Mouse (Mus musculus): ENCODE measurements around the gene Aox1. TPM values are rescaled to one million over a fixed set of nuclear protein-coding genes. Genes with fewer than 3 reads are reported as not detected.

The Aox1 gene
- polyA plus RNA-seq, 1 experiment from 2014 or later: 0.22 TPM

DNA sequence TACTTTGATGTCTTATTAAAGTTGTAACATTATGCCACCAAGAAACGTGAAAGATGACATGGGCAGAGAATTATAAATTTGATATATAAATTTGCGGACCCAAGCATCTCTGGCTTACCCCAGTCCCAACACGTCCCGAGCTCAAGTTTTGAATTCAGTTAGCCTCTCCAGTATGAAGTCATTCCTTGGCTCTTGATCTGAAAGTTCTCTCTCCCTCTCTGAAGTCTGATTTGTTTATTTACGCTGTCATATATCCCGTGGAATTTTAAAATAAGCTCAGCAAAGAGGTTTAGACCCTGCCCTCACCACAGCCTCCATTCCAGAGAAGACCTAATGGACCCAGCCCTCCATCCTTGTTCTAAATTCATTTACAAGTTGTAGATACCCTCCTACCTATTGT is 39.5 kb downstream of the Aox1 start:
- no peak overlapping the region for H3K4me2 ChIP-seq
- ATAC-seq (ENCODE audit: low FRiP score): no peak
- H3K27ac ChIP-seq (replicated peaks): no peak overlapping the region
- no peak overlapping the region for H3K4me3 ChIP-seq (replicated peaks)
- no peaks in the 10 kb centered on the region for H3K9me3 ChIP-seq (replicated peaks)
- 91% methylated on average over 6 of the region's 6 CpGs for WGBS
- H3K27me3 ChIP-seq (replicated peaks): no peaks in the 10 kb centered on the region
- H3K9ac ChIP-seq (replicated peaks): no peak overlapping the region
- no peaks in the 10 kb centered on the region for H3K36me3 ChIP-seq
- no peaks in the 10 kb centered on the region for H3K4me1 ChIP-seq

DNA sequence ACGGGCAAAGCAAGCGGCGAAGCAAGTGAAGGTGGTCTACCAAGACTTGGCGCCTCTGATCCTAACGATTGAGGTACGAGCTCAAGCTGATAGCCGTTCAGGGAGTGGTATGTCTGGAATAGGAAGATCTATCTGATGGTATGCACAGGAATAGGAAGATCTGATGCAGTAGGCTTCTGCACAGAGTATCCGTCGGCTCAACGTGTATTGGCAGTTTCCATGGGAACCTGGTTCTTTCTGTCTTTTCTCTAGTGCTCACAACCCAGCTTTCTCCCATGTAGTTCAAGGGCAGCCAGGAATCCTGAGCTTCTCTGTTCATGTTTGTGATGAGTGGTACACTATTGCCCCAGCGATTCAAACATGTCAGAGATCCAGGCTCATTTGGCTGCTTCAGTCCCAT is 40.4 kb downstream of the Aox1 start:
- no peak for ATAC-seq (ENCODE audit: low FRiP score)
- Histone ChIP-seq H3K27ac (replicated peaks) (no peak overlapping the region), H3K9ac (replicated peaks) (no peak overlapping the region), H3K27me3 (replicated peaks) (no peaks in the 10 kb centered on the region), H3K4me2 (no peak overlapping the region), H3K4me1 (no peaks in the 10 kb centered on the region), H3K36me3 (no peaks in the 10 kb centered on the region), H3K4me3 (replicated peaks) (no peak overlapping the region), H3K9me3 (replicated peaks) (no peaks in the 10 kb centered on the region)
- WGBS: 96% methylated on average over 11 of the region's 11 CpGs

DNA sequence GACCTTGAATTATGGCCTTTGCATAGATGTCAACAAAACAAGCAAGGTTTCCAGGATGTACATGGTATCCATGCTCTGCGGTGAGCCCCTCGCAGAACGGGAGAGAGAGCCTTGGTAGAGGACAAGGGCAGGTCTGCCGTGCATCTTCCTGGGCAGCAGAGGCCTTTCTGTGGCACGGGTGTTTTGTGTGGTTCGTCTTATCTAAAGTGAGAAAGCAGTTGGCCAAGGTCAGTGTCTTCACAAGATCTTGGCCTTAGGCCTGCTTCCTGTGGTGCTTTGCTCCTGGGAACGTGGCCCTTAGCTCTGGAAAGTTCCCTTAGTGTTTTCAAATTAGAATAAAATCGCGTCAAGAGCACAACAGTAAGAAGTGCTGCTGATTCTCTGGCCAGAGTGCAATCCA is 41.3 kb downstream of the Aox1 start:
- H3K9ac ChIP-seq (replicated peaks): no peak overlapping the region
- no peaks in the 10 kb centered on the region for H3K27me3 ChIP-seq (replicated peaks)
- ATAC-seq (ENCODE audit: low FRiP score): no peak
- no peaks in the 10 kb centered on the region for H3K36me3 ChIP-seq
- H3K4me1 ChIP-seq: no peaks in the 10 kb centered on the region
- no peak overlapping the region for H3K4me2 ChIP-seq
- H3K4me3 ChIP-seq (replicated peaks): no peak overlapping the region
- no peaks in the 10 kb centered on the region for H3K9me3 ChIP-seq (replicated peaks)
- H3K27ac ChIP-seq (replicated peaks): no peak overlapping the region
- WGBS: 88% methylated on average over 9 of the region's 9 CpGs

DNA sequence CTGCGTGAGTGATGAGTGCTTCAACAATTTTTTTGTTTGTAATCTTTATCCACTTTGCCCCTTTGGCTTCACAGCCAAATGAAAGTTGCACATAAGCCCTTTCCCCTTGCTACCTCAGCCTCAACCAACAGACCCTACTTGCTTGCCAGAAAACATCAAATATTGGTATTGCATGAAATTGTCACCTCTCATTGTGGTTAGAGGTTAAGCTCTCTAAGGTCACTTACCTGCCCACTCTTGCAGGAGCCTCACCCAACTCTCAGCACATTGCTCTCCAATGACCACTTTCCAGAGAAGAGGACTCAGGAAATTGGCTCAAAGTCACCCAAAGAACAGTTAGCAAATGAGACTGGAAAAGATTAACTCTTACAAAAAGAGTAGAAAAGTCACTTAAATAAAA is 41.8 kb downstream of the Aox1 start:
- Histone ChIP-seq H3K9me3 (replicated peaks) (no peaks in the 10 kb centered on the region), H3K4me1 (no peaks in the 10 kb centered on the region)
- 91% methylated on average over 1 of the region's 1 CpGs for WGBS

DNA sequence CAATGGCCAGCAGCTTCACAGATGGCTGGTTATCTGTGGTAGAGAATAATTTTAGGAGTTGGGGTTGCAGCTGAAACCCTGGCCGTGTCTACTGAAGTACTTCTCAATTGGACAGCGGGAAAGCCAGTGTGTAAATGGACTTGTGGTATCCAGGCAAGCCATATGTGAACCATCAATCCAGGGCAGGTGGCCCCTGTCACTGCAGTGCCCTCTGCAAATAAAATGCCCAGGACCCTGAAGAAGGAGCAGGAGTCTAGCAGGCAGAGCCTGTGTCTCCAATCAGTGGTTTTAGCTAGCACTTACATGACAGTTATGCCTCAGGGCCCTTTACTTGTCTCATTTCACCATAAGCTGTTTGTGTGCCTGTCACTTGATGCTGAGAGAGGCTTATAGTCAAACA is 42.7 kb downstream of the Aox1 start:
- no peak overlapping the region for H3K4me2 ChIP-seq
- no peak overlapping the region for H3K4me3 ChIP-seq (replicated peaks)
- no peak overlapping the region for H3K27ac ChIP-seq (replicated peaks)
- no peaks in the 10 kb centered on the region for H3K27me3 ChIP-seq (replicated peaks)
- no peaks in the 10 kb centered on the region for H3K36me3 ChIP-seq
- no peaks in the 10 kb centered on the region for H3K4me1 ChIP-seq
- ATAC-seq (ENCODE audit: low FRiP score): no peak
- H3K9me3 ChIP-seq (replicated peaks): no peaks in the 10 kb centered on the region
- 63% methylated on average over 2 of the region's 2 CpGs for WGBS
- H3K9ac ChIP-seq (replicated peaks): no peak overlapping the region

More for the DNA sequence above, 41.8 kb downstream of the Aox1 start:
- H3K4me2 ChIP-seq: no peak overlapping the region
- no peaks in the 10 kb centered on the region for H3K36me3 ChIP-seq
- H3K27me3 ChIP-seq (replicated peaks): no peaks in the 10 kb centered on the region
- ATAC-seq (ENCODE audit: low FRiP score): no peak
- H3K27ac ChIP-seq (replicated peaks): no peak overlapping the region
- H3K9ac ChIP-seq (replicated peaks): no peak overlapping the region
- H3K4me3 ChIP-seq (replicated peaks): no peak overlapping the region

DNA sequence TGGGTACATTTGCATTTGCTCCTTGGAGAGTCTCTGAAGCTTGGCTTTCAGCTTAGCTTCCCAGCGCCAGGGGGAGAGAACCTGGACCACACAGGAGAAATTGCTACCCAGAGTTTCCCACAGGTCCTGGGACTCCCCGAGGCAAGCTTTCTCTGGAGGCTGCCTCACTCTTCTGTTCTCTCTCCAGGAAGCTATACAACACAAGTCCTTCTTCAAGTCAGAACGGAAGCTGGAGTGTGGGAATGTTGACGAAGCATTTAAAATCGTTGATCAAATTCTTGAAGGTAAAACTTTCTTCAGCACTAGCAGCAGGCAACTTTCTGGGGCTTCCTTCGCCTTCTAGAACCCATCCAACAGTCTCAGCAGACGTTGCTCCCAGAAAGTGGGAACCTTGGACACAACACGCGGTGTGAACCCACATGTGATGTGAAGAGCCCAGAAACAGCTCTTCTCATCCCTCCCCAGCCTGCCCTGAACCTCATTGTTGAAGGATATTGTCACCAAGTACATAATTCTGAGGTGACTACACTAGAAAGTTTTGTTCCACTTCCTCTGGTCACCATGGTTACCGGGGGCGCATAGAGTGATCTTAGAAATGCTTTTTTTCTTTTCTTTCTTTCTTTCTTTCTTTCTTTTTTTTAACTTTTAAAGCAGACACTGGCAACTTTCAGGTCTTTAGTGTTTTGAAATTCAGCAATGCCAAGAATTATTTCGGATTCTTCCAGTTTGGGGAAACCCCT is 43.4 kb downstream of the Aox1 start:
- ATAC-seq (ENCODE audit: low FRiP score): no peak
- WGBS: 78% methylated on average over 12 of the region's 12 CpGs

DNA sequence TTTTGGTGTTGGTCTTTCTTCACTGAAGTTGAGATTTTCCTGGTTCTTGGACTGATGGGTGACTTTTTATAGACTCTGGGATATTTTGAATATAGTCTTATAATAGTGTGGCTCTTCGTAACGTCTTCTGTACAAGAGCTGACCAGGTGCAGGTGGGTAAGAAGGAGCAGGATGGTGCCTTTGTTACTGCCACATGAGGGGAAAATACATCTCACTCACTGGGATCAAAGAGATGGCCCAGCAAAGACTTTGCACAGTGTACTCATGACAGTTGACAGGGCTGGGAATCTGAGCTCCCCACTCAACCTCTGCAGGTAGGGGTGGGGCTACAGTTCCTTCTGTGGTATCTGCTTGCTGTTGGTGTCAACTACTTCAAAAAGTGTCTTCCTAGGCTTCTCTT is 44.5 kb downstream of the Aox1 start:
- H3K9me3 ChIP-seq (replicated peaks): no peaks in the 10 kb centered on the region
- 91% methylated on average over 2 of the region's 2 CpGs for WGBS
- H3K36me3 ChIP-seq: no peaks in the 10 kb centered on the region
- H3K9ac ChIP-seq (replicated peaks): no peak overlapping the region
- H3K27me3 ChIP-seq (replicated peaks): no peaks in the 10 kb centered on the region
- no peak overlapping the region for H3K4me2 ChIP-seq
- no peak for ATAC-seq (ENCODE audit: low FRiP score)
- H3K27ac ChIP-seq (replicated peaks): no peak overlapping the region
- H3K4me1 ChIP-seq: no peaks in the 10 kb centered on the region
- H3K4me3 ChIP-seq (replicated peaks): no peak overlapping the region

More for the DNA sequence above, 43.4 kb downstream of the Aox1 start:
- Histone ChIP-seq H3K27ac (replicated peaks) (no peak overlapping the region), H3K4me3 (replicated peaks) (no peak overlapping the region), H3K4me2 (no peak overlapping the region), H3K36me3 (no peaks in the 10 kb centered on the region), H3K9me3 (replicated peaks) (no peaks in the 10 kb centered on the region), H3K27me3 (replicated peaks) (no peaks in the 10 kb centered on the region), H3K9ac (replicated peaks) (no peak overlapping the region), H3K4me1 (no peaks in the 10 kb centered on the region)

DNA sequence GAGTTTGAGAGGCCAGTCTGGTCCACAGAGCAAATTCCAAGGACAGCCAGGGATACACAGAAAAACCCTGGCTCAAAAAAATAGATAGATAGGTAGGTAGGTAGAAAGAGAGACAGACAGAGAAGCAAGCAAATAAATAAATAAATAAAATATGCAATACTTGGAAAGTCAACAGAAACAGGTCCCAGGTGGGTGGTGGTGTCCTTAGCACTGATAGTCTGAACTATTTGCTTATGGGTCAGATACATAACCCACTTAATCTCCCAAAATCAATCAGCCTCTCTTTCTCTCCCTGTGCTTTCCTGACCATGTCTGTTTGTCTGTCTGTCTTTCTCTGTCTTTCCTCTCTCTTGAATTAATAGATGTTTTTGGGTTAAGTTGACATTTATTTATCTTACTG is 48.2 kb downstream of the Aox1 start:
- no peak for ATAC-seq (ENCODE audit: low FRiP score)
- H3K4me3 ChIP-seq (replicated peaks): no peak overlapping the region
- no peak overlapping the region for H3K9ac ChIP-seq (replicated peaks)
- H3K27me3 ChIP-seq (replicated peaks): no peaks in the 10 kb centered on the region
- H3K4me1 ChIP-seq: no peaks in the 10 kb centered on the region
- H3K27ac ChIP-seq (replicated peaks): no peak overlapping the region
- no peak overlapping the region for H3K4me2 ChIP-seq
- H3K9me3 ChIP-seq (replicated peaks): no peaks in the 10 kb centered on the region
- H3K36me3 ChIP-seq: no peaks in the 10 kb centered on the region

DNA sequence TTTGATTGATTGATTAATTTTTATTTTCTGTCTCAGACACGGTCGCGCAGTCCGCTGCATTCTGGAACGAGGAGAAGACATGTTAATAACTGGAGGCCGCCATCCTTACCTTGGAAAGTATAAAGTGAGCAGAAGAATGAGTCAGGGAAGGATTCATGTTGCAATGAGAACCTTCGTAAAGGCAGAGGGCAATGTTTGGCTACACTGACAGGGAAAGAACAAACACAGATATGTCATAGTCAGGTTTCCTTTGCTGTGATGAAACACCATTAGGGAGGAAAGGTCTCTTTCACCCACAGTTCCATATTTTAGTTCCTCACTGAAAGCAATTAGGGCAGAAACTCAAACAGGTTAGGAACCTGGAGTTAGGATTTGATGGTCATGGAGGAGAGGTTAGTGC is 48.7 kb downstream of the Aox1 start:
- Histone ChIP-seq H3K9ac (replicated peaks) (no peak overlapping the region), H3K9me3 (replicated peaks) (no peaks in the 10 kb centered on the region), H3K4me2 (no peak overlapping the region), H3K27me3 (replicated peaks) (no peaks in the 10 kb centered on the region), H3K27ac (replicated peaks) (no peak overlapping the region), H3K36me3 (no peaks in the 10 kb centered on the region), H3K4me3 (replicated peaks) (no peak overlapping the region), H3K4me1 (no peaks in the 10 kb centered on the region)
- WGBS: 93% methylated on average over 7 of the region's 7 CpGs
- no peak for ATAC-seq (ENCODE audit: low FRiP score)

DNA sequence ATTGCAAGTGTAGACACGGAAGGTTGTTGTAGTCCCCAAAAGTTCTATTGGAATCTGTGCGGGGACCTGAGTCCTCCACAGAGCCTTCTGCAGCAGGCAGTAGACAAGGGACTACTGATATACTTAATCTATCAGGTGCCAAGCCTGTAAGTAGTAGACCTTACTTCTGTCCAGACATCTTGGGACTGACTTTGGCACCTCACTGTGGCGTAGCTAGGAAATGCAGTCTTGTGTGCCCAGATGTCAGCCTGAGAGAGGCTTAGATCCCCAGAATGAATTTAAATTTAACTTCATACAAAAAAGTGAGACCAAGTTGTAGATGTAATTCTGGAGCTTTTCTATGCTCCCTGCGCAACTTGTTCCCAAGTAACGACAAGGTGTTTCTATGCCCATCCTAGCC is 50.0 kb downstream of the Aox1 start:
- H3K9me3 ChIP-seq (replicated peaks): no peaks in the 10 kb centered on the region
- WGBS: 93% methylated on average over 5 of the region's 5 CpGs
- no peak overlapping the region for H3K27ac ChIP-seq (replicated peaks)
- no peak overlapping the region for H3K9ac ChIP-seq (replicated peaks)
- H3K4me1 ChIP-seq: no peaks in the 10 kb centered on the region
- no peak overlapping the region for H3K4me3 ChIP-seq (replicated peaks)
- H3K27me3 ChIP-seq (replicated peaks): no peaks in the 10 kb centered on the region
- no peak for ATAC-seq (ENCODE audit: low FRiP score)
- no peak overlapping the region for H3K4me2 ChIP-seq
- no peaks in the 10 kb centered on the region for H3K36me3 ChIP-seq

DNA sequence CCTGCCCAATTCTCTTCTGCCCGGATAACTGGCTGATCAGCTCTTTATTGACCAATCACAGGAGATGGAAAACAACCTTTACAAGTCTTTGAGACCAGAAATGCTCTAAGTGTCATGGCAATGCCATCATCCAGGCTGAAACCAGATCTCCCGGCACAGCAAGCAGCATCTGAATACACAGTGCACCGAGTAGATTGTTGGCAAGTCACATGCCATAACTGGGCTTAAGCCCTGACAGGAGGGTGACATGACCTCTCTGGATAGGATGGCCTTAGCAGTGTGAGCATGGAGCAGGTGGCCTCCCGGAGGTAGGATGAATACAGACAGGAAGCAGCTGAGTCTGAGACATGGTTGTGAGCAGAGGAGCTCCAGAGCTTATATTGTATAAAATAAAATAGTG is 50.7 kb downstream of the Aox1 start:
- Histone ChIP-seq H3K9me3 (replicated peaks) (no peaks in the 10 kb centered on the region), H3K4me2 (no peak overlapping the region), H3K9ac (replicated peaks) (no peak overlapping the region), H3K4me3 (replicated peaks) (no peak overlapping the region), H3K27ac (replicated peaks) (no peak overlapping the region), H3K27me3 (replicated peaks) (no peaks in the 10 kb centered on the region), H3K4me1 (no peaks in the 10 kb centered on the region), H3K36me3 (no peaks in the 10 kb centered on the region)
- no peak for ATAC-seq (ENCODE audit: low FRiP score)
- WGBS: 91% methylated on average over 4 of the region's 4 CpGs

DNA sequence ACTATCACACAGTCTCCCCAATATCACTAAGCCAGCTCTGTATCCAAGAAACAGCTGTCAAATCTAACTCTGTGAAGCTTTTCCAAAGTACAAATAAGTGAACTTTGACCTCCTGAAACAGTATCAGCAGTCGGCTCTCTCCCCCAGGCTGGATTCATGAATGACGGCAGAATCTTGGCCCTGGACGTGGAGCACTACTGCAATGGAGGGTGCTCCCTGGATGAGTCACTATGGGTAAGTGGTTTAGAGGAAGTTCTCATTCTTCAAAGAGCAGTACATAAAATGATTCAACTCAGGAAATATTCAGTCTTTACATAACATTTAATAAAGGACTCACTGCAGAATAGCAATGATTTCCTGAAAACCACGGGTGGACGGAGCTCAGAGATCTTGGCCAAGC is 51.6 kb downstream of the Aox1 start:
- H3K27me3 ChIP-seq (replicated peaks): no peaks in the 10 kb centered on the region
- 88% methylated on average over 5 of the region's 5 CpGs for WGBS
- no peak overlapping the region for H3K9ac ChIP-seq (replicated peaks)
- no peak overlapping the region for H3K27ac ChIP-seq (replicated peaks)
- ATAC-seq (ENCODE audit: low FRiP score): no peak
- H3K36me3 ChIP-seq: no peaks in the 10 kb centered on the region
- no peaks in the 10 kb centered on the region for H3K9me3 ChIP-seq (replicated peaks)
- no peak overlapping the region for H3K4me3 ChIP-seq (replicated peaks)
- H3K4me1 ChIP-seq: no peaks in the 10 kb centered on the region
- no peak overlapping the region for H3K4me2 ChIP-seq

DNA sequence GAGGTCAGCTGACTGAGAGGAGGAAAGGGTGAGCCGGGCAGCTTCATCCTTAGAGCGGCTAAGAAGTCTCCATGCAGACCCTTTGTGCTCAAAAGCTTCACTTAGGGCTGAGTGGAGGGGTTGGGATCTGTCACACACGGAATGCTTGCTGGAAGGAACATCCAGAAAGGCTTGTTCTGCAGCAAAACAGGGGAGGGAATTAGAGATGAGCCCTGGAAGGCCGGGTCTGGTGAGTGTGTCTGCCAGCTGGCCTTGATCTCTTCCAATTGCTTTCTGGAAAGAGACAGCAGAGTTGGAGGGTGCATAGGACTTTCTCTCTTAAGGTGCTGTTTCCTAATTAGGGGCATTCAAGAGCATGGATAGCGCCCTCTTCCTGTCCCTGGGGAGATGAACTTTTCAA is 59.6 kb downstream of the Aox1 start:
- ATAC-seq (ENCODE audit: low FRiP score): no peak
- no peak overlapping the region for H3K9ac ChIP-seq (replicated peaks)
- no peaks in the 10 kb centered on the region for H3K36me3 ChIP-seq
- H3K27ac ChIP-seq (replicated peaks): no peak overlapping the region
- no peak overlapping the region for H3K4me3 ChIP-seq (replicated peaks)
- H3K9me3 ChIP-seq (replicated peaks): no peaks in the 10 kb centered on the region
- H3K27me3 ChIP-seq (replicated peaks): no peaks in the 10 kb centered on the region
- H3K4me1 ChIP-seq: no peaks in the 10 kb centered on the region
- no peak overlapping the region for H3K4me2 ChIP-seq
- WGBS: 64% methylated on average over 5 of the region's 5 CpGs

Measured in neural tube, embryonic 15.5 days (tissue).